In genomic region chr2:27210676-27211210, GRCm38 (mm10) we compare ENCODE assay signal across 12 mouse cellular contexts. TPM values are rescaled to one million over a fixed set of nuclear protein-coding genes. Genes with fewer than 3 reads are reported as not detected.
A peak's percentile ranks its signal among the peaks of the same experiment; 100 is the strongest.
DNase-seq lines count a peak whose midpoint lies in the region; ATAC-seq lines count a peak whose summit lies in the region.
"Had no signal": no experiment of that assay in that cellular context is flagged by ENCODE, and none has a peak within 500 bp of the region (broad histone marks: within the 10 kb centered on the region; RNA-seq: fewer than 3 reads in every experiment).

No protein-coding gene starts in this region.

- no peak overlapping the region for H3K4me2 ChIP-seq in heart, embryonic 13.5 days

- peak overlapping the region; percentile 93 for H3K27ac ChIP-seq in heart, embryonic 13.5 days (replicated peaks)
- H3K27ac ChIP-seq: macrophage had no signal

- peak overlapping the region; percentile 50 for H3K9ac ChIP-seq in heart, embryonic 13.5 days

- no peaks in the 10 kb centered on the region for H3K9me3 ChIP-seq in heart, embryonic 13.5 days

- no peaks in the 10 kb centered on the region for H3K36me3 ChIP-seq in heart, embryonic 13.5 days

- H3K4me3 ChIP-seq in heart, embryonic 13.5 days: no peak overlapping the region

- no peak for DNase-seq in heart, postnatal 10 days
- DNase-seq in 416B (ENCODE audit: low read depth): peak; percentile 18
- peak; percentile 77 for DNase-seq in MN1 (ENCODE audit: low spot score)
- DNase-seq in cerebellum, adult 9-11 months: peak; percentile 78
- DNase-seq in lung, postnatal 4 days: no peak
- no peak for DNase-seq in urinary bladder, postnatal 25 days (ENCODE audit: low spot score)
- DNase-seq in right cerebral cortex, adult 18-20 months: no peak

- H3K27me3 ChIP-seq in heart, embryonic 13.5 days (replicated peaks): no peaks in the 10 kb centered on the region

- intact Hi-C loops in heart, postnatal 10 days (cut with DNase I): no loop called here

- ATAC-seq in heart, embryonic 13.5 days (ENCODE audit: extremely low read depth, insufficient number of reproducible peaks, low FRiP score, low TSS enrichment): no peak
- ATAC-seq: forebrain, embryonic 14.5 days had no signal

- peaks cover 87% of the 10 kb centered on the region for H3K4me1 ChIP-seq in heart, embryonic 13.5 days

- WGBS in heart, embryonic 13.5 days: 69% methylated on average over 12 of the region's 12 CpGs

RNA-seq across cellular contexts. Expression of gene Sardh, which starts 37.4 kb away (rescaled TPM):
- 17.3 and 18.2 TPM in 2 replicates for polyA plus RNA-seq in heart, embryonic 13.5 days (2015; fragmentation: Nextera tagmentation; extraction: Ambion mirVana)
- 10 to 100 TPM; 18.4 to 19.3 TPM for total RNA-seq in heart, postnatal 10 days (2021)

RNA-seq across cellular contexts. Expression of gene Dbh, which starts 45.7 kb away (rescaled TPM):
- 0.55 and 0.88 TPM in 2 replicates for polyA plus RNA-seq in heart, embryonic 13.5 days (2015; fragmentation: Nextera tagmentation; extraction: Ambion mirVana)
- total RNA-seq in heart, postnatal 10 days (2021): 1 to 10 TPM; 2.3 to 2.5 TPM
- total RNA-seq: gastrocnemius, adult 8-10 months had no signal
- polyA plus RNA-seq: forebrain, embryonic 14.5 days; liver, adult 2 months; macrophage had no signal

Comparison
In these comparisons a context has a peak if more than half of its experiments do, and no peak if none do; other contexts are left out.
1. DNase-seq: peak in 416B (single experiment), MN1 (single experiment) and cerebellum, adult 9-11 months (single experiment); none in heart, postnatal 10 days (0 of 2), lung, postnatal 4 days (0 of 2), urinary bladder, postnatal 25 days (single experiment) and right cerebral cortex, adult 18-20 months (single experiment).